Mouse (Mus musculus): Measurements from ENCODE around the gene Atxn7. TPM values are rescaled to one million over a fixed set of nuclear protein-coding genes. Genes with fewer than 3 reads are reported as not detected.

Atxn7 gene
- polyA plus RNA-seq, 1 experiment from 2014 or later = 4.2 TPM

- H3K27ac ChIP-seq = no peak overlapping the region; the same call in 1 of the 2 replicates
- WGBS = 57% methylated on average over 13 of the region's 13 CpGs
- H3K9me3 ChIP-seq (replicated peaks) = no peaks in the 10 kb centered on the region
- H3K36me3 ChIP-seq (ENCODE audit: poor library complexity, severe bottlenecking) = peaks cover 41% of the 10 kb centered on the region
- no peaks in the 10 kb centered on the region for H3K27me3 ChIP-seq
- H3K4me2 ChIP-seq = no peak overlapping the region
- ATAC-seq = peak; percentile 53
- H3K4me1 ChIP-seq = no peaks in the 10 kb centered on the region
- no peak overlapping the region for H3K4me3 ChIP-seq
- no peak overlapping the region for H3K9ac ChIP-seq
These were observed 143.1 kb downstream of the Atxn7 start for GRCm38 (mm10) chr14:14104213-14104929.

GRCm38 (mm10) chr14:14104930-14105318 lies 143.7 kb downstream of the Atxn7 start:
- WGBS = 70% methylated on average over 2 of the region's 2 CpGs
- H3K9ac ChIP-seq = no peak overlapping the region
- peaks cover 36% of the 10 kb centered on the region for H3K36me3 ChIP-seq (ENCODE audit: poor library complexity, severe bottlenecking)
- H3K27me3 ChIP-seq = no peaks in the 10 kb centered on the region
- no peaks in the 10 kb centered on the region for H3K9me3 ChIP-seq (replicated peaks)
- no peak for ATAC-seq
- no peak overlapping the region for H3K4me2 ChIP-seq
- no peak overlapping the region for H3K4me3 ChIP-seq
- H3K27ac ChIP-seq = no peak overlapping the region
- no peaks in the 10 kb centered on the region for H3K4me1 ChIP-seq

- no peak overlapping the region for H3K9ac ChIP-seq
- no peak overlapping the region for H3K27ac ChIP-seq
- no peak for ATAC-seq
- no peak overlapping the region for H3K4me2 ChIP-seq
- peaks cover 61% of the 10 kb centered on the region for H3K36me3 ChIP-seq (ENCODE audit: poor library complexity, severe bottlenecking)
- H3K4me3 ChIP-seq = no peak overlapping the region
- H3K4me1 ChIP-seq = no peaks in the 10 kb centered on the region
- 76% methylated on average over 4 of the region's 4 CpGs for WGBS
- no peaks in the 10 kb centered on the region for H3K9me3 ChIP-seq (replicated peaks)
- H3K27me3 ChIP-seq = no peaks in the 10 kb centered on the region
These were observed 149.5 kb downstream of the Atxn7 start for GRCm38 (mm10) chr14:14110710-14111109.

GRCm38 (mm10) chr14:14120230-14121096 lies 159.2 kb downstream of the Atxn7 start, which contains the start of gene Psmd6:
TSS of gene Psmd6 (minus strand) at chr14:14120984.
- H3K9me3 ChIP-seq (replicated peaks) = no peaks in the 10 kb centered on the region
- peaks cover 37% of the 10 kb centered on the region for H3K36me3 ChIP-seq (ENCODE audit: poor library complexity, severe bottlenecking)
- no peaks in the 10 kb centered on the region for H3K27me3 ChIP-seq
- WGBS = under 1% methylated on average over 68 of the region's 68 CpGs
- H3K4me1 ChIP-seq = peaks cover 21% of the 10 kb centered on the region
- H3K4me2 ChIP-seq = peak within 1 kb of the TSS; percentile 92
- H3K9ac ChIP-seq = peak within 1 kb of the TSS; percentile 97
- peak within 1 kb of the TSS; percentile 98 for H3K4me3 ChIP-seq
- H3K27ac ChIP-seq = peak within 1 kb of the TSS; percentile 63; the same call in 1 of the 2 replicates
- peak; percentile 99 for ATAC-seq

Other genes with a start within 250 kb of the Atxn7 start
- 0.08 TPM in 1 of 2 replicates, not detected in the other for gene Gm281, start 47.0 kb upstream of the Atxn7 start, polyA plus RNA-seq (2015; fragmentation: Nextera tagmentation; extraction: Ambion mirVana)
- 220 and 233 TPM in 2 replicates for gene Thoc7, start 412 bp downstream of the Atxn7 start, polyA plus RNA-seq (2015; fragmentation: Nextera tagmentation; extraction: Ambion mirVana)
- 308 and 313 TPM in 2 replicates for gene Psmd6, start 159.5 kb downstream of the Atxn7 start, polyA plus RNA-seq (2015; fragmentation: Nextera tagmentation; extraction: Ambion mirVana)
- not detected in 2 replicates for gene Olfr720, start 225.4 kb downstream of the Atxn7 start, polyA plus RNA-seq (2015; fragmentation: Nextera tagmentation; extraction: Ambion mirVana)

Data from forebrain, embryonic 13.5 days (tissue).